Mouse (Mus musculus): Measurements from ENCODE around the gene Ncdn. TPM values are rescaled to one million over a fixed set of nuclear protein-coding genes. Genes with fewer than 3 reads are reported as not detected.

The Ncdn gene
- polyA plus RNA-seq, 1 experiment from 2014 or later, result 47.8 TPM

DNA sequence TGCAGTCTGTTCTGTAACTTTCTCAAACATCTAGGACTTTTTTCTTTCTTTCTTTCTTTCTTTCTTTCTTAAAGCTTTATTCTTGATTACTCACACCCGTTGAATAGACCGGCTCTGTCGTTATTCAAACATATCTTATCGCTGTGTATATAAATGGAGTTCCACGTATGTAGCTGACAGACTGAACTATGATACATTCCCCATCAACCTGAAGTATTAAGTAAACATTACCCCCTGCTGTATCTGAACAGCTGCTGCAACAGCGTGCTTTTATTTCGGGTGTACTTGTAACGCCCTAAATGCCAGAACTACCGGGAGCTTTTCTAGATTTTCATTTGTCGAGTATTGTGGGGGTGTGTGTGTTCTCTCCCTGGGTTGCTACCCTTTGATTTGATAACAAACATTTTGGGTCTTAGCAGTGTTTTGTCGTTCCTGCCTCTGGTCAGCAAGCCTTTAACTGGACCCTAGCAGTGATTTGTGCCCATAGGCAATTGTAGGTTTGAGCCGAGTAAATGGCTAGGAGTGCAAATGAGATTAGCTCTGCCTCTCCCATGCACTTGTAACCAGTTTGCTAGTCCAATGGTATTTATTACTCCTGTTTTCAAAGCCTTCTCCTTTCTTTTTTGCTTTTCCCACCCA is 1.6 kb upstream of the Ncdn start:
- DNase-seq (ENCODE audit: low spot score) (no peak), ATAC-seq (no peak)
- Histone ChIP-seq H3K4me3 (ENCODE audit: low read depth, low read length) (peak overlapping the region; percentile 89), H3K4me2 (ENCODE audit: low read length) (peak overlapping the region; percentile 85), H3K36me3 (ENCODE audit: control insufficient read depth, insufficient read depth, low read length) (peaks cover 17% of the 10 kb centered on the region), H3K27ac (ENCODE audit: low read depth, low read length) (no peak overlapping the region; the same call in 1 of the 2 replicates), H3K9me3 (replicated peaks; ENCODE audit: control insufficient read depth, low read length) (no peaks in the 10 kb centered on the region), H3K4me1 (ENCODE audit: control insufficient read depth, insufficient read depth, low read length) (peaks cover 38% of the 10 kb centered on the region), H3K9ac (ENCODE audit: low read length) (peak overlapping the region; percentile 21; the same call in 1 of the 2 replicates), H3K27me3 (replicated peaks; ENCODE audit: control insufficient read depth, insufficient read depth, low read length) (no peaks in the 10 kb centered on the region)
- WGBS, result 37% methylated on average over 12 of the region's 12 CpGs

DNA sequence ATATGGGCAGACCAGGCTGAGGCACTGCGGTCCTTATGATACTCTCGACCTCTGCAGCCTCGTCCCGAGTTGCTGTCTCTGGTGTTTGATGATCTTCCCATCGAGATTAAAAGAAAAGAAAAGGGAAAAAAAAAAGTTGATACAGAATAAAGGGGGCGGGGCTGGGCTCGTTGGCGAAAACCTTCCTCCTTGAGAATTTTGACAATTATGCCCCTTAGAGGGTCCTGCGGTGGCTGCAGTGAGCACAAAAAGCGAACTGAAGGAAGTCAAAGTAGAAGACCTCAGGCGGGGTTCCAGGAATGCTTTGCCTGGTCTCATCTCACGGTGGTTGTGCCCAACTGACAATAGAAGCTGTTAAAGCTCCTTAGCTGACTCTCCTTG is 983 bp upstream of the Ncdn start:
- under 1% methylated on average over 12 of the region's 12 CpGs for WGBS

GRCm38 (mm10) chr4:126752608-126753141 is 563 bp downstream of the Ncdn start:
- DNase-seq (ENCODE audit: low spot score) (no peak), ATAC-seq (peak; percentile 2; the same call in 1 of the 2 replicates)
- Histone ChIP-seq H3K36me3 (ENCODE audit: control insufficient read depth, insufficient read depth, low read length) (peaks cover 22% of the 10 kb centered on the region), H3K27me3 (replicated peaks; ENCODE audit: control insufficient read depth, insufficient read depth, low read length) (no peaks in the 10 kb centered on the region), H3K9me3 (replicated peaks; ENCODE audit: control insufficient read depth, low read length) (no peaks in the 10 kb centered on the region), H3K4me2 (ENCODE audit: low read length) (peak overlapping the region; percentile 77), H3K9ac (ENCODE audit: low read length) (peak overlapping the region; percentile 90), H3K4me3 (ENCODE audit: low read depth, low read length) (peak overlapping the region; percentile 89), H3K27ac (ENCODE audit: low read depth, low read length) (peak overlapping the region; percentile 95), H3K4me1 (ENCODE audit: control insufficient read depth, insufficient read depth, low read length) (peaks cover 42% of the 10 kb centered on the region)
- under 1% methylated on average over 23 of the region's 23 CpGs for WGBS

More for the DNA sequence above, 983 bp upstream of the Ncdn start:
- no peaks in the 10 kb centered on the region for H3K27me3 ChIP-seq (replicated peaks; ENCODE audit: control insufficient read depth, insufficient read depth, low read length)
- H3K4me1 ChIP-seq (ENCODE audit: control insufficient read depth, insufficient read depth, low read length), result peaks cover 42% of the 10 kb centered on the region
- DNase-seq (ENCODE audit: low spot score) (no peak), ATAC-seq (no peak)
- H3K36me3 ChIP-seq (ENCODE audit: control insufficient read depth, insufficient read depth, low read length), result peaks cover 18% of the 10 kb centered on the region
- H3K4me2 ChIP-seq (ENCODE audit: low read length), result peak overlapping the region; percentile 85
- peak overlapping the region; percentile 90 for H3K9ac ChIP-seq (ENCODE audit: low read length)
- H3K9me3 ChIP-seq (replicated peaks; ENCODE audit: control insufficient read depth, low read length), result no peaks in the 10 kb centered on the region
- H3K4me3 ChIP-seq (ENCODE audit: low read depth, low read length), result peak overlapping the region; percentile 89
- peak overlapping the region; percentile 95; the same call in 1 of the 2 replicates for H3K27ac ChIP-seq (ENCODE audit: low read depth, low read length)

DNA sequence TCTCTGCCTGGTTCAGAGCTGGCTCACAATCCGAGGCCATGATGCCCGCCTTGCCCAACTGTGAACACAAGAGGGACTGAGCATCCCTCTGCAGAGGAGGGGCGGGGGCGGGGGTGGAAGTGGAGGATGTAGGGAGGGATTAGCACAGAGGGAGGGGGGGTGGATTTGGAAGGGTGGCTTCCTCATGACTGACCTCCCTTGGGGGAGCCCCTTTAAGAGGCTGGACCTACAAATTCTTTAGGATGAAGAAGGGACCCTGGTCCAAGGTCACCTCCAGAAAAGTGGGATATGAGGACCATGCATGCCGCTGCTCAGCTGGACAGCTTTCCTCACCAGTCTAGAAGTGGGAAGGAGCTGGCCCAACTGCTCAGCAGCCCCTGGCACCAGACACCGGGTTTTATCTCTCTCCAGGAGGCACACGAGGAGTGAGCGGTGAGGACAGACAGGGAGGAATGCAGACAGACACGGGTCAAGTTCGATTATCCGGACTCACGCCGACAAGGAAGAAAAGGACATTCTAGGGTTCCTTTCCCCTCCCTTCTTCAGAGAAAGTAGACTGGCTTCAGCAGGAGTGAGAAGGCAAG is 1.1 kb downstream of the Ncdn start:
- DNase-seq (ENCODE audit: low spot score) (no peak), ATAC-seq (no peak)
- Histone ChIP-seq H3K27ac (ENCODE audit: low read depth, low read length) (no peak overlapping the region), H3K4me3 (ENCODE audit: low read depth, low read length) (peak overlapping the region; percentile 89), H3K36me3 (ENCODE audit: control insufficient read depth, insufficient read depth, low read length) (peaks cover 24% of the 10 kb centered on the region), H3K9ac (ENCODE audit: low read length) (peak overlapping the region; percentile 90), H3K9me3 (replicated peaks; ENCODE audit: control insufficient read depth, low read length) (no peaks in the 10 kb centered on the region), H3K4me2 (ENCODE audit: low read length) (peak overlapping the region; percentile 77), H3K27me3 (replicated peaks; ENCODE audit: control insufficient read depth, insufficient read depth, low read length) (no peaks in the 10 kb centered on the region), H3K4me1 (ENCODE audit: control insufficient read depth, insufficient read depth, low read length) (peaks cover 42% of the 10 kb centered on the region)
- whole genome bisulfite sequencing, result 2% methylated on average over 13 of the region's 13 CpGs

DNA sequence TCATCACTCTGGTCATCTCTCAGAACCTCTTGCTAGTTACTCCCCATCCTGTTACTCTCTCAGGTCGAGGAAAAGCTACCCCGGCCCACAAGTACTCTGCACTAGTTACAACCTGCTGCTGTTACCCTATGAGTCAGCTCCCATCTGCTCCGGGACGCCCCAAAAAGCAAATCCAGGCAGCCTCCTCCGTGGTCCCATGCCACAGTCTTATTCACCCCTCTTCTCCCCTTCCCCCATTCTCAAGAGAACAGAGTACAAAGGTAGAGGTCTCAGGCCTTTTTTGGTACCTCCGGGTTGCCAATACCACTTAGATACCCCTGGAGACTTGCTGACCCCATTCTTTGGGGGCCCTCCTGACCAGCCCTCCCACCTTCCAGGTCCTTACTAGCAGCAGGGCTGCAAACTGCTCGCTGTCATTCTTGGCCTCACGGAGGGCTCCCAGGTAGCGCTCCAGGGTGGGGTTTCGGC is 1.6 kb downstream of the Ncdn start:
- Histone ChIP-seq H3K9me3 (replicated peaks; ENCODE audit: control insufficient read depth, low read length) (no peaks in the 10 kb centered on the region), H3K27ac (ENCODE audit: low read depth, low read length) (no peak overlapping the region), H3K4me1 (ENCODE audit: control insufficient read depth, insufficient read depth, low read length) (peaks cover 42% of the 10 kb centered on the region), H3K36me3 (ENCODE audit: control insufficient read depth, insufficient read depth, low read length) (peaks cover 30% of the 10 kb centered on the region), H3K9ac (ENCODE audit: low read length) (peak overlapping the region; percentile 90), H3K27me3 (replicated peaks; ENCODE audit: control insufficient read depth, insufficient read depth, low read length) (no peaks in the 10 kb centered on the region), H3K4me3 (ENCODE audit: low read depth, low read length) (peak overlapping the region; percentile 89), H3K4me2 (ENCODE audit: low read length) (peak overlapping the region; percentile 77)
- ATAC-seq (no peak), DNase-seq (ENCODE audit: low spot score) (no peak)
- 44% methylated on average over 10 of the region's 10 CpGs for WGBS

DNA sequence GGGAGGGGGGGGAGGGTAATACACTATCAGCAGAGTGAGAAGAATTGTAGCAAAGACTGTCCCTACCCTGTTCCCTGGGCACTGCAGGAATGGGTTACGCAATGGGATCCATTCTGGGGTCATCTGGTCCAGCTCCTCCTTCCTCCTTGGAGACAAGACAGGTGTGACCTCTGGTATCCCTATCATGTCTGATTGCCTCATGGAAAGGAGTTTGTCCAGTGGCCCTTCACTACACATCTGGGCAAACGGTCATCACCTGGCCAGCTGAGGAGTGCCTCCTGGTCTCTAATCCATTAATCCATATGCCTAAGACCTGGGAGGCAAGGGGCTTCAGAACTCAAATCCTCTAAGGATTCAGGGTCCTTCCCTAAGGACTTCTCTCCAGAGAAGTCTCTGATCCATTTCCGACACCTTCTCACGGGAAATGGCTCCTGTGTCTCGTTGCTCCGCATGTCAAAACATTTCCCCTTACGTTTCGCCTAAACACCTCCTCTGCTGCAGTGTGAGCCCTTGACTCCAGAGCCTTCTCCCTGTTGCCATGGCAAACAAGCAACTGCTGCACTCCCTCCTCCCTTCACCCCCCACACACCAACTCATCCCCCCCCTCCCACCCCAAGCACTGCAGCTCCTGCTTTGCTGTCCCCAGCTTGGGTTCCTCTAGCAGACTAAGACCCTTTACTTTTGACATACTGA is 2.2 kb downstream of the Ncdn start:
- 65% methylated on average over 8 of the region's 8 CpGs for WGBS
- no peaks in the 10 kb centered on the region for H3K9me3 ChIP-seq (replicated peaks; ENCODE audit: control insufficient read depth, low read length)
- no peak for DNase-seq (ENCODE audit: low spot score)

GRCm38 (mm10) chr4:126750046-126750683 is 3.1 kb downstream of the Ncdn start:
- H3K9me3 ChIP-seq (replicated peaks; ENCODE audit: control insufficient read depth, low read length), result no peaks in the 10 kb centered on the region
- peaks cover 38% of the 10 kb centered on the region for H3K4me1 ChIP-seq (ENCODE audit: control insufficient read depth, insufficient read depth, low read length)
- H3K4me2 ChIP-seq (ENCODE audit: low read length), result peak overlapping the region; percentile 29
- H3K27ac ChIP-seq (ENCODE audit: low read depth, low read length), result peak overlapping the region; percentile 44; the same call in 1 of the 2 replicates
- no peaks in the 10 kb centered on the region for H3K27me3 ChIP-seq (replicated peaks; ENCODE audit: control insufficient read depth, insufficient read depth, low read length)
- H3K4me3 ChIP-seq (ENCODE audit: low read depth, low read length), result no peak overlapping the region
- H3K36me3 ChIP-seq (ENCODE audit: control insufficient read depth, insufficient read depth, low read length), result peaks cover 42% of the 10 kb centered on the region
- no peak for ATAC-seq
- peak; percentile 87 for DNase-seq (ENCODE audit: low spot score)
- 65% methylated on average over 26 of the region's 26 CpGs for WGBS
- 0 out of 2 replicates have a peak overlapping the region, but pooled peaks have one; percentile 8 for H3K9ac ChIP-seq (ENCODE audit: low read length)

More for the DNA sequence above, 2.2 kb downstream of the Ncdn start:
- Histone ChIP-seq H3K27me3 (replicated peaks; ENCODE audit: control insufficient read depth, insufficient read depth, low read length) (no peaks in the 10 kb centered on the region), H3K36me3 (ENCODE audit: control insufficient read depth, insufficient read depth, low read length) (peaks cover 36% of the 10 kb centered on the region), H3K4me2 (ENCODE audit: low read length) (peak overlapping the region; percentile 77; the same call in 1 of the 2 replicates), H3K27ac (ENCODE audit: low read depth, low read length) (no peak overlapping the region), H3K4me1 (ENCODE audit: control insufficient read depth, insufficient read depth, low read length) (peaks cover 42% of the 10 kb centered on the region), H3K4me3 (ENCODE audit: low read depth, low read length) (peak overlapping the region; percentile 89; the same call in 1 of the 2 replicates), H3K9ac (ENCODE audit: low read length) (peak overlapping the region; percentile 90; the same call in 1 of the 2 replicates)
- no peak for ATAC-seq

GRCm38 (mm10) chr4:126749553-126749952 is 3.7 kb downstream of the Ncdn start:
- 84% methylated on average over 11 of the region's 11 CpGs for WGBS
- Histone ChIP-seq H3K4me3 (ENCODE audit: low read depth, low read length) (no peak overlapping the region), H3K9me3 (replicated peaks; ENCODE audit: control insufficient read depth, low read length) (no peaks in the 10 kb centered on the region), H3K27ac (ENCODE audit: low read depth, low read length) (peak overlapping the region; percentile 44; the same call in 1 of the 2 replicates), H3K36me3 (ENCODE audit: control insufficient read depth, insufficient read depth, low read length) (peaks cover 48% of the 10 kb centered on the region), H3K4me1 (ENCODE audit: control insufficient read depth, insufficient read depth, low read length) (peaks cover 32% of the 10 kb centered on the region), H3K9ac (ENCODE audit: low read length) (peak overlapping the region; percentile 29; the same call in 1 of the 2 replicates), H3K27me3 (replicated peaks; ENCODE audit: control insufficient read depth, insufficient read depth, low read length) (no peaks in the 10 kb centered on the region), H3K4me2 (ENCODE audit: low read length) (peak overlapping the region; percentile 29)
- DNase-seq (ENCODE audit: low spot score) (no peak), ATAC-seq (no peak)
